Mouse (Mus musculus) spleen, adult 2 months (tissue): ENCODE data around the gene Dusp7. TPM values are rescaled to one million over a fixed set of nuclear protein-coding genes. Genes with fewer than 3 reads are reported as not detected.

ENCODE experiments used
- DNase-seq, 2 experiments: peaks; one replicate each; pipeline versions ENCODE4 v3.0.0 to v3.0.0-alpha.2; 2012 to 2021; ENCODE audit warnings: low spot score in 2 of 2, low read depth in 1 of 2
- H3K27ac ChIP-seq: fragments of 200-500 bp; 2 replicates; pipeline ENCODE4 v1.5.1; 2012; ENCODE audit warnings: low read length, inconsistent platforms; ENCODE audit not compliant: insufficient read depth
- H3K27me3 ChIP-seq: fragments of 200-500 bp; 2 replicates; pipeline ENCODE4 v1.6.1; 2012; ENCODE audit warnings: mild to moderate bottlenecking, moderate library complexity, low read length, inconsistent platforms; ENCODE audit not compliant: control insufficient read depth, insufficient read depth
- H3K36me3 ChIP-seq: fragments of 200-500 bp; 2 replicates; pipeline ENCODE4 v1.6.1; 2012; ENCODE audit warnings: mild to moderate bottlenecking, low read length, inconsistent platforms; ENCODE audit not compliant: control insufficient read depth, insufficient read depth
- H3K4me1 ChIP-seq: fragments of 200-500 bp; 2 replicates; pipeline ENCODE4 v1.6.1; 2011; ENCODE audit warnings: inconsistent platforms; ENCODE audit not compliant: control insufficient read depth, insufficient read depth, insufficient read length
- H3K4me3 ChIP-seq: fragments of 200-500 bp; 2 replicates; pipeline ENCODE4 v1.5.1; 2011; ENCODE audit warnings: mild to moderate bottlenecking, inconsistent platforms; ENCODE audit not compliant: insufficient read depth, insufficient read length; ENCODE audit errors: extremely low read depth
- CTCF ChIP-seq: fragments of 200-500 bp; IDR thresholded peaks from 2 replicates; pipeline ENCODE4 v1.5.1; 2011; ENCODE audit warnings: mild to moderate bottlenecking, inconsistent platforms; ENCODE audit not compliant: insufficient read depth, insufficient read length, insufficient replicate concordance; ENCODE audit errors: extremely low read depth
- POLR2A ChIP-seq: fragments of 200-500 bp; IDR thresholded peaks from 2 replicates; pipeline ENCODE4 v1.6.1; 2011; ENCODE audit warnings: low read depth, low read length, inconsistent platforms
- WGBS: fragments of 180-500 bp; shearing (Covaris S2); methylation state at CpG from one replicate; pipeline ENCODE4 v1.1.7; 2018; 5-methylcytosine and 5-hydroxymethylcytosine counted together
- polyA plus RNA-seq: library from polyadenylated mRNA; depleted of rRNA; stranded (reverse); fragments of >200 nt; gene quantifications from 2 replicates; pipeline ENCODE4 v1.2.3, GENCODE M21; 2012; rRNA removed

Dusp7 gene
- 73.1 and 93.2 TPM in 2 replicates for polyA plus RNA-seq

- H3K4me3 ChIP-seq: peak within 1 kb of the TSS; percentile 72
- H3K27me3 ChIP-seq: no peaks in the 10 kb centered on the region
- WGBS: 1% methylated on average over 52 of the region's 57 CpGs
- peaks cover 22% of the 10 kb centered on the region for H3K4me1 ChIP-seq
- DNase-seq: peak in 1 of 2 experiments; percentile 80
- H3K27ac ChIP-seq: peak within 1 kb of the TSS; percentile 80
- no peaks in the 10 kb centered on the region for H3K36me3 ChIP-seq
- TF ChIP-seq CTCF (no peak), POLR2A (peak; percentile 38)
These were observed at the start of gene Dusp7 for GRCm38 (mm10) chr9:106368112-106368717. TSS of gene Dusp7 (plus strand) at chr9:106368632.

- Histone ChIP-seq H3K27ac (peak overlapping the region; percentile 4; the same call in 1 of the 2 replicates), H3K27me3 (no peaks in the 10 kb centered on the region), H3K4me1 (no peaks in the 10 kb centered on the region), H3K4me3 (no peak overlapping the region), H3K36me3 (no peaks in the 10 kb centered on the region)
- TF ChIP-seq CTCF (no peak), POLR2A (no peak)
- no peak for DNase-seq
- WGBS: 70% methylated on average over 2 of the region's 2 CpGs
These were observed 49.3 kb upstream of the Dusp7 start for GRCm38 (mm10) chr9:106319095-106319494.

DNA sequence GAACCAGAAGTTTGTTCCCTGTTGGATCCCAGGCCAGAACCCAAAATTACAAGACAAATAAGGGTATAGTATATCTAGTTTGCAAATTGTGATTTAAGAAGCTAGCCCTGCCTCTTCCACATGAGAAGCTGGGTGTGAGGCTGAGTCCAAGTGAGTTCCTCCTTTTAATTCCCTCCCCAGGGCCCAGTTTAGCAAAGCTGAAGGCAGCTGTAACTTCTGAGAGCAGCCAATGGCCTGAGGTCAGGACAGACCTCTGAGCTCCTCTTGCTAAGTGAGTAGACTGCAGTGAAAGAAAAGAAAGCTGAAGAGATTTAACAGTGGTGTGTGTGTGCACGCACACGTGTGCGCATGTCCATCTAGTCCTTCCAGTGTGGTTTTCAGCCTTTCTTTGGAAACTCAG, 45.9 kb upstream of the Dusp7 start:
- H3K4me3 ChIP-seq: no peak overlapping the region
- H3K4me1 ChIP-seq: no peaks in the 10 kb centered on the region
- H3K27me3 ChIP-seq: no peaks in the 10 kb centered on the region
- H3K27ac ChIP-seq: no peak overlapping the region
- TF ChIP-seq CTCF (no peak), POLR2A (no peak)
- DNase-seq: no peak
- 93% methylated on average over 3 of the region's 3 CpGs for WGBS
- H3K36me3 ChIP-seq: no peaks in the 10 kb centered on the region

DNA sequence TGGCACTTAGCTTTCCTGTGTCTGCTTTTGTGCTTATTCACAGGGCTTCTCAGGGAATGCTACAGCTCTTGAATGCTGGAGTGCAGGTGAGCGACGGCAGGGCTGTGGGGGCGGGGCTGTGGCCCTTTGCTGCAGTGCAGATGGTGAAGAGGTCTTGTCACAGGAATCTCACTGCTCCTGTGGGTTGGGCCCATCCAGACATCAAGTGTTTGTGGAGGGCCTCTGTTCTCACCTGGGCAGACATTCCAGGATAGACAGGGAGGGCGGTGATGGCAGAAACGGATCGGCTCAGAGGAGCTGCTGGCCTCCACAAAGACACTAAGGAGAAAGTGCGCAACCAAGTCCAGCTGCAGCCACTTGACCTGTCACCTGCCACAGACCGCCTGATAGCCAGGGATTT, 42.2 kb upstream of the Dusp7 start:
- no peak for DNase-seq
- Histone ChIP-seq H3K27me3 (no peaks in the 10 kb centered on the region), H3K27ac (no peak overlapping the region), H3K36me3 (no peaks in the 10 kb centered on the region), H3K4me3 (no peak overlapping the region), H3K4me1 (no peaks in the 10 kb centered on the region)
- 97% methylated on average over 8 of the region's 8 CpGs for WGBS
- TF ChIP-seq CTCF (no peak), POLR2A (no peak)

DNA sequence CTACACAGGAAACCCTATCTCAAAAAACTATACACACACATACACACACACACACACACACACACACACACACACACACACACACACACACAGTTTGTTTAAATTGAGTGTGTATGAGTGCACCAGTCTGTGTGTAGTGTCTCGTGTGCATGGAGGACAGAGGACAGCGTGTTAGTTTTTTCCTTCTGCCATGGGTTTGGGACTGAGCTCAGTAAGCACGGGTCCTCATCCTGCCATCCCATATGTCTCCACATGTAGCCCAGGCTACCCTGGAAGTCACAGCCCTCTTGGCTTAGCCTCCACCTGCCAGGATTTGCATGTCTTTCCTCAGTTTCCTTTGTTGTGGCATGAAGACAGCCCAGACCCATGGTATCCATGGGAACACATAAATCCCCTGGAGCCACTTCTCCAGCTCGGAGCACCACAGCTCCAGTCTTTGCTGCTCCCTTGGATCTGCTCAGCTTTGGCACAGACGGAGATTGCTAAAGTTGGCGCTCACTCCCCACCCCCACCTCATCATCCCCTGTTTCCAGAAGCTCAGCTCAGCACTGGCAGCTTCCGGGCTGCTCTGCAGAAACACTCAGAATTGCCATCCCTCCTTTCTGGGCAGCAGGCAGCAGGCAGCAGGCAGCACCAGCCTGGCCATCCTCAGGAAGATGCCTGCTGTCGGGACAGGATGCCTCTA, 41.2 kb upstream of the Dusp7 start:
- Histone ChIP-seq H3K36me3 (no peaks in the 10 kb centered on the region), H3K27ac (no peak overlapping the region), H3K4me1 (no peaks in the 10 kb centered on the region), H3K27me3 (no peaks in the 10 kb centered on the region), H3K4me3 (no peak overlapping the region)
- whole genome bisulfite sequencing: 92% methylated on average over 8 of the region's 8 CpGs
- no peak for DNase-seq
- TF ChIP-seq POLR2A (no peak), CTCF (no peak)

- no peak overlapping the region for H3K27ac ChIP-seq
- DNase-seq: no peak
- H3K27me3 ChIP-seq: no peaks in the 10 kb centered on the region
- no peaks in the 10 kb centered on the region for H3K4me1 ChIP-seq
- TF ChIP-seq CTCF (no peak), POLR2A (no peak)
- no peak overlapping the region for H3K4me3 ChIP-seq
- WGBS: 91% methylated on average over 7 of the region's 7 CpGs
- no peaks in the 10 kb centered on the region for H3K36me3 ChIP-seq
These were observed 40.3 kb upstream of the Dusp7 start for GRCm38 (mm10) chr9:106328068-106328610.

DNA sequence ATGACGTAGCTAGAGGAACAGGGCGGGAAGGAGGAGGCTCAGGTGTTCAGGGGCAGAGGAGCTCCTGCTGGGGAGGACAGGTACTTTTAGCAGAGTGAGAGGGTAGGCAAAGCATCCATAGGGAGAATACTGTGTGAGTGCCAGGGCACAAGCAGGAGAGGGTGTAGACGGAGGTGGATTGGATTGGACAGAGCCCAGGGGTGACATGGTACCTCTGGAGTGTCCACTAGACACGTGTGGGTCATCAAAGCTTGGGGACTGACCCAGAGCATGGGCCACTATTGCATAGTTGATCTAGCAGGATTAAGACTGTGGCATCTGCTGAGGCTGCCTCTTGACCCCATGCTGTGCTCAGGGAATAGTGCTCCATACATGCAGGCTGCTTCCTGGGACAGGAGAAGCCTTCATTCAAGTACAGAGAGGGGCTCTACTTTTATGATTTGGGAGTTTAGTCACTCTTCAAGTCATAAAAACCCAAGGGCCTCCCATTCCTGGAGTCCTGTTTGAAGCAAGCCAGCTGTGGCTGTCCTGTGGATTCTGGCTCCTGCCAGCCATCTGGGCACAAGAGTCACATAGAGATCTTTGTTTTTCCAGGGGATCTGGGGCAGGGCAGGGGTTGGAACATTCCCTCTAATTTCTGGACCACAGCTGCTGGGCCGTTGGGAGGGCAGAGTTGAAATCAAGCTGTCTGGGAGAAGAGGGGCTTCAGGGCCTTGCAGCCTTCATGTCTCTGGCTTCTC, 39.5 kb upstream of the Dusp7 start:
- H3K36me3 ChIP-seq: no peaks in the 10 kb centered on the region
- DNase-seq: no peak
- no peak overlapping the region for H3K4me3 ChIP-seq
- H3K27ac ChIP-seq: no peak overlapping the region
- no peaks in the 10 kb centered on the region for H3K4me1 ChIP-seq
- no peak for TF ChIP-seq CTCF
- TF ChIP-seq POLR2A: no peak
- 91% methylated on average over 5 of the region's 5 CpGs for WGBS
- no peaks in the 10 kb centered on the region for H3K27me3 ChIP-seq
